Mouse (Mus musculus) thymus, postnatal 0 days (tissue): ENCODE results near the gene Smim22. TPM values are rescaled to one million over a fixed set of nuclear protein-coding genes. Genes with fewer than 3 reads are reported as not detected.

Source experiments
- DNase-seq: peaks from one replicate; pipeline ENCODE4 v3.0.0-alpha.2; 2015; ENCODE audit warnings: low spot score
- polyA plus RNA-seq: library from polyadenylated mRNA; unstranded; fragments of >200 nt; fragmentation: Nextera tagmentation; extraction: Ambion mirVana; gene quantifications from 2 replicates; pipeline ENCODE4 v1.2.1, GENCODE M21; 2015

Gene Smim22
- polyA plus RNA-seq = 6.4 and 11.7 TPM in 2 replicates

DNA sequence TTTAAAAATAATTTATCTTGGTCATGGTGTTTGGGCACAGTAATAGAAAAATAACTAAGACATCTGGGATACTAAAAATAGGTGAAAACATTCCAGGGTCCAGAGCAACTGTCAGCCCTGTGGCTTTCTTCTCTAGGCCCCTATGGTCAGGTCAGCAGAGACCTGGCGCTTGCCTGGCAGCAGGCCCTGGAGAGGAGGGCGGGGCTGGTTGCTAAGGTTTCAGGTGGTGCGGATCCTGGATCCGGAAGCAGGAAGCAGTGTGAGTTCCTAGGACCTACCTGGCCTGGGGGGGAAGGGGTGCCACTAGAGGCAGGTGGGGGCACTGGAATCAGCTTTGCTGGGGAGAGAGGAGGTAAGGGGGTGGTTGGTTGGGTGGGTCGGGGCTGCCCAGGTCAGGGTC lies at the start of gene Smim22:
Smim22 (plus strand) TSS at position 222 of the 400 bp plus-strand sequence.
- no peak for DNase-seq

DNA sequence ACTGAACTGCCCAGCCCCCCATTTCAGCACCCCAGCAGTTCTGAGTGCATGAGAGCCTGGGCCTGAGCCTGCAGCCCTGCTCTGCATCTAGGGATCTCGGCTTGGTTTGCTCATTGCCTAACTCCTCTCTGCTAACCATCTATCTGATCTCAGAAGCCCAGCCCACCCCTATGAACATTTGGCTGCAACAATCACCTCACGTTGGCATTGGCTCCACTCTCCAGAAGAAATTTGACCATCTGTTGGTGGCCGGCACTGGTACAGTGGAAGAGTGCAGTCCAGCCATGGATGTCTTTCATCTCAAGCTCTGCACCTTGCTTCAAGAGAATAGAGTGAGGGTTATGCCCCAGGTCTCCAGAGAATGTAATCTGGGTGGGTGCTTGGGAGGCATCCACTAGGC lies 49.6 kb upstream of the Smim22 start:
- DNase-seq = no peak

DNA sequence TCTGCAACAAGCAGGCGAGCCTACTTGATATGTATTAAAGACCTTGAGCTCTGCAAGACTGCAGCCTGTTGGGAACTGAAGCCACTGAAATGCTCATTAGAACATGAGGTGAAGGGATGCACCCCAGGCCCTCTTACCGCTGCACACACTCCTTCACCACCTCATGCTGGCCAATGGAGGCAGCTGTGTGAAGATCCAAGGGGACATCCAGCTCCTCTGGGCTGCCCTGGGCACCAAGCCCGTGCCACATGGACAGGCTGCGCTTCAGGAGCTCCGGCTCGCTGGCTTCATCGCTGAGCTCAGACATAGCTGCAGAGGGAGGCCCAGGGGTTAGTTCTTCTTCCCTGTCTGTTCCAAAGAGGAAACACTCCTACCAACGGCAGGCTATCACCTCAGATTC lies 46.8 kb upstream of the Smim22 start:
- no peak for DNase-seq

DNA sequence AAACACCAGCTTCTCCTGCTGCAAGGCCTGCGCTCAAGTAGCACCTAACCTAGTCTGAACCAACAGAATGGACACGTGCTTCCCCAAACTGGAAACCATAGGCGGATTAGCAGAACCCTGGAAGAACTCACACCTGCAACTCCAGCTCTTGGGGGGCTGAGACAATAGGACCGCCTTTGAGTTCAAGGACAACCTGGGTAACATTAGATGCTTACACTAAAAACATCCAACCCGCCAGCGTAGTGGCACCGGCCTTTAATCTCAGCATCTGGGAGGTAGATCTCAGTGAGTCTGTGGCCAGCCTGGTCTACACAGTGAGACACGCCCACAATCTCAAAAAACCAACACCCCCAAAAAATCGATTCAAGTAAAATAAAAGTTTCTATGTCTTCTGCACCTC lies 43.7 kb upstream of the Smim22 start:
- DNase-seq = no peak

DNA sequence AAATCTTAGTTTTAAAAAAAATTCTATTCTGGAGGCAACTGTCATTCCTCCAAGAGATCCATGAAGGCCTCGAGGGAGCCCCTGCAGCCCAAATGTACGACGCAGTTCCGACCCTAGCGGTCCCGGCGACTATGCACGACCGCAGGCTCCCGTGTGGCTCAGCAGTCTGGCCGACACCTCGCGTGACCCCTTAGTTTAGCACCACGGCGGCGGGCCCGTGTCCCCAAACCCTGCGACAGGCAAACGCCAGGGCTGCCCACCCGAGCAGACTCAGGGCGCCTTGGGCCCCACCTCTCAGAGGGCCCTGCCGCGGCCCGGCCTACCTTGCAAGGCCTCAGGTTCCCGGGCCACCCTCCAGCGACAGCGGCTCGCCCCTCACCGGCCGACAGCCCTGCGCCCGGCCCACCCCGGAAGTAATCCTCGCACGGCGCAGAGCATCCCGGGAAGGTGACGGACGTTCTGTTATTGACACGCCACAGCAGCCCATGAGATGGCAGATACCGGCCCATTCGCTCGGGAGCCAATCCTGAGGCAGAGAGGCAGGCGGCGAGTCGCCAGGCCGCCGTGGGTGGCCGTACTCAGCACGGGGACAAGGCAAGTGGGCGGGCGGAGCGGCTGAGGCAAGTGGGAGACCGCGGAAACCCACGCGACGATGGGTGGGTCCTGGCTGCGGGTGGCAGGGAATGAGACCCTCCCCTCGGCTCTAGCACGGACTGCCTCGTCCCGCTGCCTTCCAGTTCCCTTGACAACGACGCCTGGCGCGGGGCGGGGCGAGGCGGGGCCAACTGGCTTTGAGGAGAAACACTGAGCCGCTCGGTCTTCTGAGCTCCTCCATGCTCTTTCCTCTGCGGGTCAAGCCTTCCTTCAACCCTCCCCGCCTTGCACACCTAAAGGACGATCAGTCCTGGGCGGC lies 43.0 kb upstream of the Smim22 start, which contains the start of gene Anks3:
Anks3 (minus strand) TSS at position 409 of the 913 bp plus-strand sequence.
- DNase-seq = peak; percentile 87

DNA sequence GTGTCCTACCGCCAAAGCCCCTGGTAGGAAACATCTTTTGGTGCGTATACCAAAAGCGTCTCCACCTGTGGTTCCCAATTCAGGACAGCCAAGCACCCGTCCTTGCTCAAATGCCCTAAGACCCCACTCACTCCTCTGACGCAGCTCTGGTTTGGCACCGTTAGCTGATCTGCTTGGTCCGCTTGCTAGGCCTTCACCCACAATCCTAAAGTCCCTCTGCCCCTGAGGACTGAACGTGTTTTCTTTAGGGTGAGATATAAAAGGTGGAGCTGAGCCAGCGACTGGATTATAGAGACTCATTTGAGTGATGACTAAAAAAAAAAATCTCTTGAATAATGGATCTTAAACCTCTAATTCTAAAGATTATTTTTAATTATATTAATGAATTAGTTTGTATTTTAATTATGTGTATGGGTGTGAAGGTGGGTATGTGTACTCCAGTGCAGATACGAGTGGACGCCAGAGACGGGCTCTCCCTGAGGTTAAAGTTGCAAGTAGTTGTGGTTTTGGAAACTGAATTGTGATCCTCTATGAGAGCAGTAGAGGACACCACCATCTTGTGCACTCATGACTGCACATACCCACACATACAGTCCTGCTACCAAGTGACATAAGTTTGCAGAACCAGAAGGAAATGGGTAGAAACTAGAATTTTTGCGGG lies 42.2 kb upstream of the Smim22 start:
- no peak for DNase-seq

DNA sequence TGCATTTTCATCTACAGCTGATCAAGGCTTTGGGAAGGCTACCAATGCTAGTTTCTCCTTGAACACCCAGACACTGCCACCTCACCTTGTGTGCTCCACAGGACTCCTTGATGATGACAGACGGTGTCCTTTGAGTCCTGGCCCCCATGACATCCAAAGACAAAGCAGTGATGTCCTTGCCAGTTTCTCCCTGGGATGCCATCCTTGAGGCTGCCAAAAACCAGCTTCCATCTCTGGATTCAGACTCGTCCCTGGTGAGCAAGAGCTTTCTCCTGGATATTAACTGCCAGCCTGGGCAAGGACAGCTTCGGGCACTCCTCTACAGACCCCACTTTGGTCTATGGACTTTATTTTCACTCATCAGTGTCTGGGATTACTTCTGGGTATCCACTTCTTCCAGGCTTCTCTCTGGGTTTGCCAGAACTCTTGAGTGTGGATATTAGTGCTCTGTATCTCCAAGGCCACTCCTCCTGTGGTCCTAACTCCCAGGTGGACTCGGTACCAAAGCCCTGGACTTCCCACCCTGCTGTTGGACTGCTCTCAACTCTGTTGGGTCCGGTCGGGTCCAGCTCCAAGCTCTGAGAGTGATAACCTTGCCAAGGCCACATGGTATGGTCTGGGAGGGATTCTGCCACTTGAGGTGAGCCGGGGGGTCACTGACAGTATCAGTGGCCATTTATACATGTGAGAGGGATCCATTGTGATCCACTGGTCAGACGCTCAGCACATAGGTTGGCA lies 41.5 kb upstream of the Smim22 start:
- DNase-seq = no peak

DNA sequence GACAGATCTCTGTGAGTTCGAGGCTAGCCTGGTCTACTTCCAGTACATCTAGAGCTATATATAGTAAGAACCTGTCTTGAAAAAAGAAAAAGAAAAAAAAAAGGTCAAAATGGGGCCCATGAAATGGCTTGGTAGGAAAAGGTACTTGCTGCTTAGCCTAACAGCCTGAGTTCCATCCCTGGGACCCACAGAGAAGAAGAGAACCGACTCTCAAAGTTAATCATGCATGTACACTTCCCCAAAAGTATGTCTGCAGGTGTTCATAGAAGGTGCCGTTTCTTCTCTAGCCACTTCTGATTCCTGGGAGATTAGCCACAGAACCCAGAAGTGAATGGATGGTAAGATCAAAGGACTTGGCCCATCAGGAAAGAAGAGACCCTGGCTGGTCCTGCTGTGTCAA lies 38.7 kb upstream of the Smim22 start:
- DNase-seq = no peak

DNA sequence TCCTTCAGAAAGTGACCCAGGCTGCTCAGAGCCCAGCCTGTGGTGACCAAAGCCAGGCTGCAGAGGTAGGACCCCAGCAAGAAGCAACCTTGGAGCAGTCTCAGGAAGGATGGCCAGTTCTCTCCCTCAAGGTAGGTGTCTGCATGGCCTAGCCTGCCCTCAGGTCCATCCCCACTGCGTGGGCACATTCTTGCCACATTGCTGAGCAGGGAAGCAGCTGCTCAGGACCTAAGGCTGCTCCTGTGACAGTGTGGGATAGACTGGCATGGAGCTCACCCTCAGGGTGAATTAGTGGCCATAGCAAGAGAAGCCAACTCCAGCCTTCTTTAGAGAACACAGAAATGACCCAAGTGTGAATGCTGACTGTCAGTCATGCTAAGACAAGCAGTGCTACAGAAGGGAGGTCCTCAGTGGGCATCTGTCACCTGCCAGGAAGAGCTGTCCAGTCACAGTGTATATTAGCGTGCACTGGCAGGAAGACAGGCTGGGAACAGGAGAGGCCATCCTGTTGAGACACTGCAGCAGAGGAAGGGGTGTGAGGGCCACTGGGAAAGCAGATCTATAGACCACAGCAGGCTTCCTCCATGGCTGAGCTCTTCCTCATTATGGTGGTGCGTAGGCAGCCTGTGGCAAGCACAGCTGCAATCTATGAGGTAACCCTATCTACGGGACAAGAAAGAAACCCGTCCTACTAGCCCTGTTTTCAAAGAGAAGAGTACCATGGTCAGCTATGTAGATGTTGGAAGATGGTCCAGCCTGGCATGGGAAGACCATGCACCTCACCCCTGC lies 37.8 kb upstream of the Smim22 start:
- peak; percentile 31 for DNase-seq

DNA sequence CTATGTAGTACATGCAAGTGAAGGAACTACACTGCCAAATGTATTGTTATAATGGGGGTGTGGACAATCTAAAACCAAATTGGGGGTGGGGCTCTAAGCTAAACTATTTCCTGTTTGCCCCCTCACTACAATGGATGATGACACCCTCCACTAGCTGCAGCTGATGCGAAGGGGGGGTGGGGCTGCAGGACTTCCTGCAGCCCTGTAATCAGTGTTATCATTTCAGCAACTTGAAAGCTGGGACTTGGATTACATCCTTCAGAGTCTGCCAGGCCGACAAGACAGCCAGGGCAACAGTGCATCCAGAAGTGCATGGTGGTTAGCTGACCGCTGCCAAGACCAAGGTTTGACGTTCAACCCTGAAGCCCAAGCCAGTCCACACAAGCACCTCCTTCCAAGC lies 35.5 kb upstream of the Smim22 start:
- DNase-seq = peak; percentile 63

DNA sequence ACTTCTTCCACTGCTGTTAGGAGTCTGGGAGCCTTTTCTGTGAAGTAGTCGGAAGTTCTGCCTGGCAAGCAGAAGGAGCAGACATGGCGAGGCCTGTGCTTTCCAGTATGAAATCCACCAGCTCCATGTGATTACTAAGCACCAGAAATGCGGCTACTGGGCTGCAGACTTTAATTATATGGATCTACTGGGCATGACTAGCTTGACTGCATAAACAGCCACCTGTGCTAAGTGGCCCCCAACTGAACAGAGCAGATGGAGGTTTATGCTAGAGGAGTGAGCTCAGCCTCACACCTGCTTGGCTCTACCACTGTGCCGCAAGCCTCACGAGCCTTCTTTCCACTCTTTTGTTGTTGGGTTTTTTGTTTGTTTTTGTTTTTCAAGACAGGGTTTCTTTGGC lies 32.6 kb upstream of the Smim22 start:
- peak; percentile 59 for DNase-seq

DNA sequence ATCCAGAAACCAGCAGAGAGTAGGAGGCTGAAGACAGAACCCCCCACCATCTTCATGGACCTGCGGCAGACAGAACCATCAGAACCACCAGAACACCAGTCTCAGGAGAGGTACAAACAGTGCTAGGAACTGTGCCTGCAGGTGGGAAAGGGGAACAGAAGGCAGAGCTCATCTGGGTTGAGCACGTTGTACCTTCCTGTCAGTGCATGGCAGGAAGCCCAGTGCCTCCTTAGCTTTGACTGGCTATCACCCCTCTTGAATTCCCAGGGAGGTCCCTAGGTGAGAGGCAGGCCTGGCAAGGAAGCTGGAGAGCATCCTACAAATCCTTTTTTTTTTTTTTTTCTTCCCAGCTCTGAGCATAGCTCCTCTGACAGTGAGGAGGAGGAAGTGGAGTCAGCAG lies 30.9 kb upstream of the Smim22 start:
- no peak for DNase-seq

DNA sequence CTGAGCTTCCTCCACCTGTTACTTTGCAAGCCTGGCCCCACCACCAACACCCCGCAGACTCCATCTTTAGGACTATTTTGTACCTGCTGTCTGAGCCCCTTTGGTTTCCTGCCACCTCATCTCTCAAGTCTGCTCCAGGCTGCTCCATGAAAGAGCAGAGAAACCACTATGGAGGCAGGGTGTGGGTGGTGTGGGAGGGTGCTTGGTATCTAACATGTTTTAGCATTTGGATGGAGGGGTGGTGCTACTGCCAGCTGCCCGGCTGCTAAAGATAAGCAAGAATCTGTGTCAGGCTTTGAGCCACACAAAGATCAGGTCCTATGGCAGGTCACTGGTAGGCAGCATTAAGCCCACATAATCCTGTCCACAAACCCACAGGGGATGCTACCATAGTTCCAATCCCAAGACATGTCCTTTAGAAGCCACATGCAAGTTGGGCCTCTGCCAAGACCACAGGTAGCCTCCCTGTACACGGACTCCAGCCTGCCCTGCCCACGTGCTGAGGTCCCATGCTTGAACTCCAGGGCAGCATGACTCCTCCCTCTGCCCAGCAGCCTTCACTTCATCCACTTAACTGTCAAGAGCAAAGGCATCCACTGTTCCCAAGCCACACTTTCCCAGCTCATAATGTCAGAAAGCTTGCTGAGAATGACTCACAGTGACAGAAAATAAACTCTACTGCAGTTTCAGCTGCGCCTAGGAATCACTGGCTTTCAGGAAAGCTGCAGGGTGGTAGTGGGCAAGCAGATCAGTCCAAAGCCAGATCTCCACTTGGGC lies 28.6 kb upstream of the Smim22 start:
- no peak for DNase-seq

DNA sequence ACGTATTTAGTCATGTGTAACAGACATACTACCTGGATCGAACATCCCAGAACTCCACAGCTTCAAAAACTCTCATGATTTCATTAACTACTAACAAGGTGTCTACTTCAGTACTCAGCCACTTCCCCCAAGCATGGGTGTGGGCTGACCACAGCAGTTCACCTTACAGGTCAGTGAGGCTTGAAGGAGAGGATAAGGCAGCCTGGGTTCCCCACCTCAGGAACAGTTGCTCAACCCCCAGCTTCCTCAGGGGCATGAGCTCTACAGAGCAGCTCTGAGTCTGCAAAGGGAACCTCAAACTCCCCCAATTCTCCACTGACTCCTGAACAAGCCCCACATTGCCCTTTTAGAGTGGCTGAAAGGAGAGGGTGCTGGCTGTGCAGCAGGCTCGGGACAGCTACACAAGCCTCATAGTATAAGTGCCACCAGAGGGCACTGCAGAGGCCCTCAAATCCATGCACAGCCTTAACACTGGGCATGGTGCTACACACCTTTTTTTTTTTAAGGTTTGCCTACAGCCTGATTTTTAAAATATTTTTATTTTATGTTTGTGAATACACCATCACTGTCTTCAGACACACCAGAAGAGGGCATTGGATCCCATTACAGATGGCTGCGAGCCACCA lies 27.2 kb upstream of the Smim22 start:
- DNase-seq = peak; percentile 57

DNA sequence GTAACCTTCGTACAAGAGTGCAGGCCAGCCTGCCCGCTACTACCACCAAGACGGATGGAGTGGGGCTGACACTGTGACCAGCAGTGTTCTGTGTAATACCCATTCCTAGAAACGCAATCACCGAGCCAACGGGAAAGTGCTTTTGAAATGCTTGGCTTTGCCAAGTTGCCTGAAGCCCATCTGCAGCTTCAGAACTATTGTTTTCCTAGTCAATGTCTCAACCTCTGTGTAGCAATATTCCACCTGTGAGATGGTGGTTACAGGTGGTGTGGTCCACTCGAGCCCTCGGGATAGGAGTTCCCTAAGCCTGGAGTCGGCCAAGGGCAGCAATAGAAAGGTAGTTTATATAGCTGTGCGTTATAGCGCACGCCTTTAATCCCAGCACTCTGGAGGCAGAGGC lies 22.4 kb upstream of the Smim22 start:
- DNase-seq = no peak

DNA sequence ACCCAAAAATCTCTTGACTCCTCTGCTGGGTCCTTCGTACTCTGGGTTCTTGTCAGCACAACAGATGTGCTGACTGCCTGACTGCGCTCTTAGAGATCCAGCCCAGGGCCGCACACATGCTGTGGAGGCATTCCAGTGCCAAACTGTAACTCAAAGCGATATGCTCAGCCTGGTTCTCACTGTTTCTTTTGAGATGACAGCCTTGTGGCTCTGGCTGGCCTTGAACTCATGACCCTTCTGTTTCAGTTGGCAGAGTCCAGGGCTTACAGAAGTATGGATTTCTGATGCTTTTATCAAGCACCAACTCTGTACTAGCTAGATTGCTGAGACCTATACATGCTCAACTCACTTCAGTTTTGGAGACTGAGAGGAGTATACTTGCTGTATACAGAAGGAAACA lies 13.8 kb upstream of the Smim22 start:
- no peak for DNase-seq

DNA sequence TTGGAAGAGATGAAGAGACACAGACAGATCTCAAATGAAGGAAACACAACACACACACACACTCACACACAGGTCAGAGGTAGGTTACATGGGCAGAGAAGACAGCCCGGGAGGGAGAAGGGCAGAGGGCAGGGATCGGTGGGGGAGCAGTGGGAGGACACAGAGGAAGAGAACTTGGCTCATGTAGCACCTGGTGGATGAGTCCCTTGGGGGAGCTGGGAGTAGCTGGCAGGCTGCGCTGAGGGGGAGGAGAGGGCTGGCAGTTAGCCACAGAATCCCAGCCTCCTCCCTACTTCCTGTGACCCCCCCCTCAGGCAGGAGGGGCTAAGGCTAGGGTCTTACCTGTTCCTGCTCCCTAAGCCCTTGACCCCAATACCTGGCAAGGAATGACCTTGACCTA lies 9.5 kb upstream of the Smim22 start, which contains the start of gene Sept12:
Sept12 (minus strand) TSS at position 300 of the 400 bp plus-strand sequence.
- DNase-seq = no peak

DNA sequence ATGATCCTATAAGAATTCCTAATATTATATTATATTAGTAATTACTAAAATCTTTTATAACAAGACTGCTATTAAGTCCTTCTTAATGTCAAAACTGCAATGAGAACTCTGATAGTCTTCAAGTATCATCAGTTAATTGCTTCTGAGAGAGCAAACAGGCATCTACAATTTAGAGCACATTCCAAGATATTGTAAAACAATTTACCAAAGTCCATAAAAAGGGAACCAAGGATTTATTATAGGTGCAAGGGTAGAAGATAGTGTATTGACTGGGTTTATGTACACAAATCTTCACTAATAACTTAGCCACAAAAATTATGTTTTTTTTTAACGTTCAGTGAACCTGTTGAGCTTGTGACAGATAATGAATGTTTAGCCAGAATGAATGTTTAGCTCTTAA lies 8.1 kb upstream of the Smim22 start:
- DNase-seq = no peak

DNA sequence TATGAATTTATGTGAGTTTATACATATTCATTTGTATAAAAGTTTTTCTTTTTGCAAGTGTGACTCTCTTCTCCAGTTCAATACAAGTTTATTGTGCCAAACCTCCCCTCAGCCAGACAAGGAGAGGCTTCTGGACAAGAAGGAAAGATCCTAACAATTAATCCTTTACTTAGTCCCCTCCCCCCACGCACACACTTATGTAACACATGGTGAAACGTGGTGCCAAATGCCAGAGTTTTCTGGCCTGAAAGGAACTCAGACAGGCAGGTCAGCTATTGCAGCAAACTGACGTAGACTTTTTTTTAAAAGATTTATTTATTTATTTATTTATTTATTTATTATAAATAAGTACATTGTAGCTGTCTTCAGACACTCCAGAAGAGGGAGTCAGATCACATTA lies 6.5 kb upstream of the Smim22 start:
- DNase-seq = no peak

DNA sequence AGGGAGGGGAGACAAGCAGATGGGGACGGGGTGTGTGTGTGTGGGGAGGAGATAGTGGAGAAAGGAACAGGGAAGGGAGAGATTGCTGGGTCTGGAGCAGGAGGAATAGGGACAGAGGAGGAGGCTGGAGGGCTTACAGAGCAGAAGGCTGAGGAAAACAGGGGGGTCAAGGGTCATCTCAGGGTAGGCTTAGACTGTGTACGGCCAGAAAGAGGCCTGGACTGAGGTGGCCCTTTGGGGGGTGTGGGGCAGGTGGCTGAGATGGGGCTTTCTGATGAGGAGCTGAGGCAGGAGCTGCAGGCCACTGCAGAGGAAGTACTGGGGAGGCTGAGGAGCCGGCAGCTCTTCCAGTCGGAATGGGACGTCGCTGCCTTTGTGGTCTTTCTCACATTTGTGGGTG lies 404 bp downstream of the Smim22 start:
- no peak for DNase-seq
